Mouse (Mus musculus) retina, postnatal 1 day (tissue): ENCODE data around the gene Olfr381.
"Not testable (repeated sequence)": the region's sequence is repeated elsewhere in the genome, so short reads cannot be mapped to it uniquely, and the experiment has no call there.

Experiments
- DNase-seq: peaks from one replicate; pipeline ENCODE4 v3.0.0-alpha.2; 2012

Gene Olfr381

DNA sequence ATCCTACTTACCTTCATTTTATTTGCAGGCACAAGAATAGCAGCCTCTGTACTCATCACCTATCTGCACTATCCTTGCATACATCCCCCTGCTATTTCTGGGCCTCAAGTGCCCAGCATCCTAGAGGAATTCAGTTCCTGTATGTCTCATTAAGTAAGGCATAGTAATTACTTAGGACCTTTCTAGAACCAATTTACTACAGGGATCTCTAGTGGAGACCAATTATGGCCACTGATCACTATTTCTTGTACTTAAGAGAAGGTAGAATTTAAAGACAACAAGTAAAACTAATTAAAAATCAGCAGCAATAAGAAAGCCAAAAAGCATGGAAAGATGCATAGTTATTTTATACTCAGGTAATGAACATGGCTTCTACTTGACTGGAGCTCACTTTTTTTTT is at the start of gene Olfr381:
Olfr381 (minus strand) TSS at position 101 of the 400 bp plus-strand sequence.
- DNase-seq: no peak

- not testable (repeated sequence) for DNase-seq
Measured at GRCm38 (mm10) chr11:73528971-73529370, 37.6 kb upstream of the Olfr381 start.

GRCm38 (mm10) chr11:73517097-73517496 is 25.7 kb upstream of the Olfr381 start, which contains the start of gene Olfr382:
Olfr382 (minus strand) TSS chr11:73517197.
- no peak for DNase-seq

- DNase-seq: no peak
Measured at GRCm38 (mm10) chr11:73457408-73457807, 34.0 kb downstream of the Olfr381 start, which contains the start of gene Olfr380. Olfr380 (minus strand) TSS chr11:73457508.
